Mouse (Mus musculus): ENCODE data around the gene Pcgf1. TPM values are rescaled to one million over a fixed set of nuclear protein-coding genes. Genes with fewer than 3 reads are reported as not detected.

The Pcgf1 gene
- total and polyA plus RNA-seq, 2 experiments from 2014 or later: 16.1 to 30.7 TPM

- Histone ChIP-seq H3K36me3 (ENCODE audit: insufficient read depth) (no peaks in the 10 kb centered on the region; the same call in 1 of the 2 replicates), H3K27ac (ENCODE audit: low read depth, low read length) (peak within 1 kb of the TSS; percentile 82), H3K4me2 (ENCODE audit: low read depth) (peak within 1 kb of the TSS; percentile 99), H3K27me3 (ENCODE audit: insufficient read depth, low read length) (no peaks in the 10 kb centered on the region), H3K9ac (peak within 1 kb of the TSS; percentile 76), H3K4me1 (ENCODE audit: insufficient read depth) (peaks cover 8% of the 10 kb centered on the region; the same call in 1 of the 2 replicates), H3K4me3 (ENCODE audit: low read depth, low read length) (peak within 1 kb of the TSS; percentile 66), H3K9me3 (ENCODE audit: low read length) (no peaks in the 10 kb centered on the region)
- TF ChIP-seq CTCF (IDR thresholded peaks at IDR 0.05; ENCODE audit: low read depth): peak; percentile 81
- ATAC-seq: peak; percentile 85
- under 1% methylated on average over 25 of the region's 25 CpGs for WGBS
- DNase-seq: peak; percentile 90
Observed at GRCm38 (mm10) chr6:83101316-83101687, 23.6 kb downstream of the Pcgf1 start, which contains the start of the genes Ccdc142 and Gm42688. Ccdc142 (plus strand) TSS chr6:83101601. Gm42688 (plus strand) TSS chr6:83101617.

GRCm38 (mm10) chr6:83101688-83102556 lies 24.3 kb downstream of the Pcgf1 start:
- Histone ChIP-seq H3K4me2 (ENCODE audit: low read depth) (peak overlapping the region; percentile 99), H3K9me3 (ENCODE audit: low read length) (no peaks in the 10 kb centered on the region), H3K27ac (ENCODE audit: low read depth, low read length) (peak overlapping the region; percentile 82), H3K4me3 (ENCODE audit: low read depth, low read length) (peak overlapping the region; percentile 66), H3K4me1 (ENCODE audit: insufficient read depth) (peaks cover 8% of the 10 kb centered on the region; the same call in 1 of the 2 replicates), H3K9ac (peak overlapping the region; percentile 76), H3K27me3 (ENCODE audit: insufficient read depth, low read length) (no peaks in the 10 kb centered on the region), H3K36me3 (ENCODE audit: insufficient read depth) (no peaks in the 10 kb centered on the region; the same call in 1 of the 2 replicates)
- DNase-seq (peak; percentile 74), ATAC-seq (peak; percentile 70)
- peak; percentile 70 for TF ChIP-seq CTCF (IDR thresholded peaks at IDR 0.05; ENCODE audit: low read depth)
- 7% methylated on average over 74 of the region's 74 CpGs for WGBS

- ATAC-seq: no peak
- 50% methylated on average over 11 of the region's 11 CpGs for WGBS
- H3K36me3 ChIP-seq (ENCODE audit: insufficient read depth): no peaks in the 10 kb centered on the region; the same call in 1 of the 2 replicates
Observed at GRCm38 (mm10) chr6:83103130-83103650, 25.5 kb downstream of the Pcgf1 start.

GRCm38 (mm10) chr6:83104158-83104557 lies 26.5 kb downstream of the Pcgf1 start:
- Histone ChIP-seq H3K9ac (no peak overlapping the region), H3K4me3 (ENCODE audit: low read depth, low read length) (no peak overlapping the region), H3K4me1 (ENCODE audit: insufficient read depth) (peaks cover 17% of the 10 kb centered on the region; the same call in 1 of the 2 replicates), H3K4me2 (ENCODE audit: low read depth) (no peak overlapping the region), H3K9me3 (ENCODE audit: low read length) (no peaks in the 10 kb centered on the region), H3K27ac (ENCODE audit: low read depth, low read length) (no peak overlapping the region), H3K27me3 (ENCODE audit: insufficient read depth, low read length) (no peaks in the 10 kb centered on the region), H3K36me3 (ENCODE audit: insufficient read depth) (no peaks in the 10 kb centered on the region; the same call in 1 of the 2 replicates)
- 36% methylated on average over 4 of the region's 4 CpGs for WGBS
- DNase-seq (peak; percentile 73), ATAC-seq (peak; percentile 65)
- no peak for TF ChIP-seq CTCF (IDR thresholded peaks at IDR 0.05; ENCODE audit: low read depth)

More at GRCm38 (mm10) chr6:83103130-83103650, 25.5 kb downstream of the Pcgf1 start:
- no peak for DNase-seq
- peak overlapping the region; percentile 66 for H3K4me3 ChIP-seq (ENCODE audit: low read depth, low read length)
- no peaks in the 10 kb centered on the region for H3K27me3 ChIP-seq (ENCODE audit: insufficient read depth, low read length)
- H3K9ac ChIP-seq: peak overlapping the region; percentile 76
- no peaks in the 10 kb centered on the region for H3K9me3 ChIP-seq (ENCODE audit: low read length)
- H3K4me2 ChIP-seq (ENCODE audit: low read depth): peak overlapping the region; percentile 99
- H3K4me1 ChIP-seq (ENCODE audit: insufficient read depth): peaks cover 12% of the 10 kb centered on the region; the same call in 1 of the 2 replicates
- TF ChIP-seq CTCF (IDR thresholded peaks at IDR 0.05; ENCODE audit: low read depth): no peak
- peak overlapping the region; percentile 35; the same call in 1 of the 2 replicates for H3K27ac ChIP-seq (ENCODE audit: low read depth, low read length)

- peak overlapping the region; percentile 89; the same call in 1 of the 2 replicates for H3K9ac ChIP-seq
- ATAC-seq (no peak), DNase-seq (peak; percentile 54)
- peak overlapping the region; percentile 90 for H3K4me2 ChIP-seq (ENCODE audit: low read depth)
- H3K27ac ChIP-seq (ENCODE audit: low read depth, low read length): peak overlapping the region; percentile 88; the same call in 1 of the 2 replicates
- no peaks in the 10 kb centered on the region; the same call in 1 of the 2 replicates for H3K36me3 ChIP-seq (ENCODE audit: insufficient read depth)
- H3K4me3 ChIP-seq (ENCODE audit: low read depth, low read length): peak overlapping the region; percentile 80; the same call in 1 of the 2 replicates
- no peaks in the 10 kb centered on the region for H3K9me3 ChIP-seq (ENCODE audit: low read length)
- H3K27me3 ChIP-seq (ENCODE audit: insufficient read depth, low read length): no peaks in the 10 kb centered on the region
- TF ChIP-seq CTCF (IDR thresholded peaks at IDR 0.05; ENCODE audit: low read depth): peak; percentile 75
- peaks cover 12% of the 10 kb centered on the region; the same call in 1 of the 2 replicates for H3K4me1 ChIP-seq (ENCODE audit: insufficient read depth)
- 36% methylated on average over 13 of the region's 13 CpGs for WGBS
Observed at GRCm38 (mm10) chr6:83107566-83108400, 30.1 kb downstream of the Pcgf1 start.
